Mouse (Mus musculus) layer of hippocampus, adult 9-10 months (tissue): ENCODE results near the gene Hspa13.

Source experiments
- DNase-seq: peaks from one replicate; pipeline ENCODE4 v3.0.0; 2022; ENCODE audit warnings: low spot score

Hspa13 gene

DNA sequence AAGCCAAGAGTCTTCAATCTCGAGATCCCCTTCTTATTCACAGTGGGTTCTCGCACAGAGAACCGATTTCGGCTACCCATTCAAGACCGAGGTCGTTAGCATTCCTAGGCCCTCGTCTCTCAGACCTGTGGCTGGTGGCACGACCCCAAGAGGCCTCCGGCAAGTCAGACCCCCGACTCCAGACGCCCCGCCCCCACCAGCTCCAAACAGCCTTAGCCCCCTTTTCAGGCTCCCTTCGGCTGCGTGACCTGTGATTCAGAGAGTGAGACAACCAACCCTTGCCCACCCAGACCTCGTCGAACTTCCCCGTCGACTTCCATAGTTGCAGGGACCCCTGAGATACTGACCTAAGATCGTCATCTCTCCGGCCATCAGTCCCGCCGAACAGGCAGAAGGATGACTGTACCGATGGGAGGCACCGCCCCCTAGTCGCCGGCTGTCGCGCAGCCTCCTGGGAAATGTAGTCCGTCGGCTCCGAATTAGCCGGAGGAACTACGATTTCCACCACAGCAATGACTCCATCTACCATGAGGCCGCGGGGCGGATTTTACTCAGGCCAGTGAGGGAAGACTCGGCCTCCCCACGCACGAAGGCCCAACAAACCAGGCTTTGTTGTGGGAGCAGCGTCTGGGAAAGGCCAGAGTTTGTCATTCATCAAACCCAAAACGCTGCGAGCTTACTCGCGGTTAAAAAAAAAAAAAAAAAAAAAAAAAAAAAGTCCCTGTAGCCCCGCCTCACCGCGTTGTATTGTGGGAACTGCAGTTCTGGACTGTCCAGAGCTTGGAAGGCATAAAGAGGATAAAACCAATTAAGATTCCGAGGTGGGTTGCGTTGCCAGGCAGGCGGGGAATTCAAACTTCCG lies at the start of gene Hspa13:
Gene Hspa13 (minus strand): TSS at position 717 of the 862 bp plus-strand sequence.
- peak; percentile 97 for DNase-seq

DNA sequence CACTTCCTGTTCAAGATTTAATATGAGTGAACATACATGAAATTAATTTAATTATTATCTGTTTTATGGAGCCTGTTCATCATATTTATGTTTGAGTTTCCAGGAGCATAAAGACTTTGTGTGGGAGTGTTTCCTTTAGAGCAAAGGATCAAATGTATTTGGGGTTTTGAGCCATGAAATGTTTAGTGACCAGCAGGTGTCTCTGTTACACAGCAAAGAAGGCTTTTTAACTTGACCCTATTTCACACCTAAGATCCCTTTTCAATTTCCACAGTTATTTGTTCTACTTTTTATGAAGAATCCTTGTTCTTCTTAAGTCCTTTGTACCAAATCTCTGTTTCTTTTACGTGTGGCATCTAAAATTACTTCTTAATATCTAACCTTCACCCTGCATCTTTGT lies 12.4 kb upstream of the Hspa13 start:
- no peak for DNase-seq

DNA sequence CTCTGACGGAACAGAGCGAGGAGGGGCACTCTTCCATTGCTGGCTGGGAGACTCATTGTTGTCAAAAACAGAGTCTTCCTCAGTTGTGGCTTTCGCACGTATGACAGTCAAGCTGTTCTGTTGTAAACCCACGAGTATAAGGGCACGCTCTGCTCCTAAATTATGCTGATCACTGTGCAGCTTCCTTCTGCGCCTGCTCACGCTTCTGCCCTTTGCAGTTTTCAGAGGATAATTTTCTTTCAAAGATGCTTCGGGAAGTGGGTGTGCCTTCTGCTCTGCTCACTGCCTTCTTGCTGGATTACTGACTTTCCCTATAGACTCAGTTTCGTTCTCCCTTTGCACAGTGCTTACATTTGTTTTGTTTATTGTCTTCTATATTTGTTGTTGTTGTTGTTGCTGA lies 6.3 kb upstream of the Hspa13 start:
- DNase-seq: no peak

DNA sequence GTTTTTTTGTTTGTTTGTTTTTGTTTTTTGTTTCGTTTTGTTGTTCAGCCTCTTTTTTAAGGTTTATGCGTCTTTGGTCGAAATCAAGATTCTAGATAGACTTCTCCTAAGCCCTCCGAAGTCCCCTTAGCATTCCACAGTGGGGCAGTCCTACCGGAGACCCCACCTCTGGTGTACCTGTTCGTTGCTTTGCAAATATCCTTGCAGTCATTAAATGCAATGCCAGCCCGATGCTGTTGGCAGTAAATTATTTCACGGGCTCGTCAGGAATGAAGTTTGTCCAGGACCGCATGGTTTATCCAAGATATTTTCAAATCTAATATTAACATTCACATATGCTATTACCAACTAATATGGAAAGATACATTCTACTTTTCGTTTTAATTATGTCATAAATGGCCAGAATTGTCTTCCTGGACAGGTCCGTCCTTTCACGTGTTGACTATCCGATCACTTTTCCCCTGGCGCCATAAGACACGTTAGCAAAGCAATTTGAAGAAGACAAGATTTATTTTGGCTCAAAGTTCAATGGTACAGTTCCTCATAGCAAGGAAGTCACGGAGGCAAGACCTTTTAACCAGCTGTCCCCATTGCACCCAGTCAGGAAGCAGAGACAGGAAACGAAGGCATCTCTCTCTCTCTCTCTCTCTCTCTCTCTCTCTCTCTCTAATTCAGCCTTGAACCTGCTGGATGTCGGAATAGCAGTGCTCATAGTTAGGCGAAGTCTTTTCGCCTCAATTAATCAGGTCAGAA lies 522 bp upstream of the Hspa13 start:
- no peak for DNase-seq

DNA sequence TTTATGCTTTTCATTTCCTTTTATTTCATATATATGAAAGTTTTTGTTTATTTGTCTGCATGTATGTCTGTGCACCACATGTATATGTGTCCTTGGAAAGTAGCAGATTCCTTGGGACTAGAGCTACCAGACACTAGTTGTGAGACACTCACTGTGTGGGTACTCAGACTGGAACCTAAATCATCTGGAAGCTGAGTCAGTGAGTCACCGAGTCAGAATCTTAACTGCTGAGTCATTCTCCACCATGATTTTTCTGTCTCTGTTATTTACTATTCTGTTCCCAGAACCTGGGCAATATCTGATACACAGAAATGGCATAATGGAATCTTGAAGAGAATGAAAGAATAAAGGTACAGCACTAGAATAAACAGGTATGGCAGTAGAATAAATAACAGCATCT lies 14.0 kb downstream of the Hspa13 start:
- no peak for DNase-seq

DNA sequence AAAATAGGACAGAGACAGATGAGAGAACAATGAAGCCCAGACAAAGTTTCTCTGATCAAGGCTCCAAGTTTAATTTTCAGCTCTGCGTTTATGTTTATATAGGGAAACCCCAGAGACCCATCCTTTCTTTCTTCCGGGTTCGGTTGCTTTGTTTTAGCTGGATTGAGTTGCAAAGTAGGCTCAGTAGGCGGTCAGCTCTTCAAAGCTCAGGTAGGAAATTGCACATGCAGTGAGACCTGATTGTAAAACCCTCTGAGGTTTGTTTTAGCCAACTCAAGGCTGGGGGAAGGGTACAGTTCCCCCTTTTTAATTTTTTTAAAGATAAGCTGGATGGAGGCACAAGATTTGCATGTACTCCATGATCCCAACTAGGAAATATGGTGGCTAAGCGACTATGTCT lies 16.8 kb downstream of the Hspa13 start:
- no peak for DNase-seq

DNA sequence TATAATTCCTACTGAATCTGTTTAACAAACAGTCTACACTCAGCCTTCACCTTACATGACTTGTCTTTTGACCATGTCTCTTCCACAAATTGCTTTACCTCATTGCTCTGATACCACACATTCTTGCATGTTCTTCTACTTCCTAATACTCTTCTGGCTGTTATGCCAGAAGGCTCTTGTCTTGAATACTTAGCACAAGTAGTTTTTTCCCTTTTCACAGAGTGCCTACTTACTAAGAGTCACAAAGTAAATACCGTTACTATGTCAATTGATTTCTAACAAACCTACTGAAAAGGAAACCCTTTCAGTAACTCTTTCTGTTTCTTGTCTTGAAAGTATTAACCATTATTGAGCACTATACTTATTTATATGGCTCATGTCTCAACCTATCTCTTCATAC lies 18.0 kb downstream of the Hspa13 start:
- DNase-seq: no peak

DNA sequence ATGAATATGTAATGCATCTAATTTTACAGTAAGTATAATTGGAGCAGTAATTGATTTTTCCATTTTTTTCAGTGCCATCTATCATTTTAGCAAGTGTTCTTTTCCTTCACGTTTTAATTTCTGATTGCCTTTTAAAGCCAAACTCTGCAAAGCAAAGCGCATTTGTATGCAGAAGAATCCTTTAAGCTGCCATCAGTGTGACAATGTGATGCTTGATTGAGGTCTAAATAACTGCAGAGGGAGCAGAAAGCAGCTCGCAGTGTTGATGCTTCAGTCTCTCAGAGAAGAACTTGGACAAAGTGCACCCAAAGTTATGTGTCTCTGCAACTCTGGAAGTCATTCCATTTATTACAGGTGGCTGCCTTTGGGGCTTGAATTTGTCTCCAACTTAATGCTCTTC lies 22.9 kb downstream of the Hspa13 start:
- no peak for DNase-seq

DNA sequence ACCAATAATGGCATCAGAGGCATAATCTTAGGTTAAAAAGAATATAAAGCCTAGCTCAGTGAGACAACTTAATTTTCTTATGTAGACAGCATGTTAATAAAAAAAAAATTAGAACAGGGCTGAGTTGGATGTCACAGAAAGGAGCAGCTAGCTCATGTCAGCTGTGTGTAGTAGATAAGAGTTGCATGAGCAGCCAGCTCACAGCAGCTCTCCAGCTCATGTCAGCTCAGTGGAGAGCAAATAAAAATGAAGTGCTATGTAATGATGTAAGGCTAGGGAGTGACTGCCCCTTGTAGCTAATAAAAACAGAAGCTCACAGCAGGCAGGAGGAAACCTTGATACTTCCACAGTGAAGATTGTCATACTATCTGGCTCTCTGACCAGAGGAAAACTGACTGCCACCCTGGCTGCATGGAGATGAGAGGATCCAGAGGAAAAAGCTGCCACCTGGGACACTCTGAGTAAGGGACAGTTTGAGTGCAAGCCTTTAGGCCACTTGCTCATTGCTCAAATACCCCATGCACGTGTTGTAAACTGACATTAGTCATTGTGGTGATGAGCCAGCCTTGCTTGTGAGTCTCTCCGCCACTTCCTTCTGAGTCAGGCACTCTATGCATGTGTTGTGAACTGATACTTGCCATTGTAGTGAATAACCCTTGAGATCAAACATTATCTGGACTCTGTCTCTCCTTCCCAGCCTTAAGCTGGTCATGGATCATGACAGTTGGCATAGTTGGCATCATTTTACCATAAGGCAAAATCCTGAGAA lies 49.3 kb downstream of the Hspa13 start:
- DNase-seq: no peak

DNA sequence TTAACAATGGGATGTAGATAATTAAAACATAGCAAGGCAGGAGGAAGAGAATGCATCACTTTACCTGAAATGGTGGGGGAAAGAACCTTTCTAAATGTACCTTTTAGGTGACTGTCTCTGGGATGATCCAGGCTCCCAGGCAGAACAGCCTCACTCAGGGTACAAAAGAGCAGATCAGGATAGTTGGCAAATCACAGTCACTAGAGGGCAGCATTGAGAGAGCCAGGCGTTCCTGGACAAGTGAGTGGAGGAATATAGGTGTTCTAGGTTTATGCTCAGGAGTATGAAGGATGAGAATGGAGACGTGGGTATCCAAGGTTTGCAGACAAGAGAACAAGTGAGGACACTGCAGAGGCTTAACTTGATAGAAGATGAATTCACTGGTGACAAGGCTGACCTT lies 70.7 kb downstream of the Hspa13 start:
- peak; percentile 29 for DNase-seq
